ENCODE assay signal across 14 mouse cellular contexts in the genomic region with DNA sequence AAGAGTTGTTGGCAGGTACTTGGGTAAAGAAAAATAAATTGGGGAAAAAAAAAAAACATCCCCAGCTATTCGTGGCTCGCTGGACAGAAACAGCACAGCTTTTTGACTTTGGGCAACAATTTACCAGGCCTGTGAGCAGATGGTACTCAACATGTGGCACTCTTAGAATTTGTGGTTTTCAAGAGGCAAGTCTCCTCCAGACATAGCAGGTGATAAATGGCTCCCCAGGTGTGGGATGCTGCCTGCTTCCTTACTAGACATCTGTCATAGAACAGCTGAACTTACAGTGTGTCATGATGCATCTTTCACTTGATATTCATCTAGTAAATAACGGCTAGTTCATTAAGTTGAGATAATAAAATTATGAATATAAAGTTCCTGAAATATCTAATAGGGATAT.
"Had no signal": no experiment of that assay in that cellular context is flagged by ENCODE, and none has a peak within 500 bp of the region (broad histone marks: within the 10 kb centered on the region; RNA-seq: fewer than 3 reads in every experiment).

No protein-coding gene starts in this region.

- H3K9ac ChIP-seq: liver, embryonic 13.5 days; midbrain, embryonic 15.5 days had no signal

- ATAC-seq: midbrain, embryonic 15.5 days had no signal

- H3K27ac ChIP-seq: liver, embryonic 13.5 days; midbrain, embryonic 15.5 days; stomach, postnatal 0 days had no signal

- H3K4me2 ChIP-seq: liver, embryonic 13.5 days; midbrain, embryonic 11.5 days; midbrain, embryonic 15.5 days had no signal

- H3K4me3 ChIP-seq: liver, embryonic 13.5 days; midbrain, embryonic 15.5 days had no signal

- H3K9me3 ChIP-seq: liver, embryonic 13.5 days; midbrain, embryonic 15.5 days had no signal

- H3K27me3 ChIP-seq: liver, embryonic 13.5 days; midbrain, embryonic 15.5 days had no signal

- H3K36me3 ChIP-seq: liver, embryonic 13.5 days; midbrain, embryonic 15.5 days had no signal

- H3K4me1 ChIP-seq: liver, embryonic 13.5 days; midbrain, embryonic 15.5 days had no signal

- DNase-seq: kidney, adult 18-20 months; kidney, adult 9 months; kidney, postnatal 14 days; kidney, postnatal 4 days; liver, embryonic 13.5 days; lung, adult 2 months; lung, postnatal 14 days; lung, postnatal 4 days; thymus, adult 2 months; thymus, postnatal 14 days; thymus, postnatal 4 days had no signal
